Mouse (Mus musculus) brain, adult 2 months (tissue): Measurements from ENCODE around the gene Ufsp1.
A peak's percentile ranks its signal among the peaks of the same experiment; 100 is the strongest.

Experiments
- DNase-seq: peaks from one replicate; pipeline ENCODE4 v3.0.0; 2011; ENCODE audit warnings: low read depth, low spot score

The Ufsp1 gene

DNA sequence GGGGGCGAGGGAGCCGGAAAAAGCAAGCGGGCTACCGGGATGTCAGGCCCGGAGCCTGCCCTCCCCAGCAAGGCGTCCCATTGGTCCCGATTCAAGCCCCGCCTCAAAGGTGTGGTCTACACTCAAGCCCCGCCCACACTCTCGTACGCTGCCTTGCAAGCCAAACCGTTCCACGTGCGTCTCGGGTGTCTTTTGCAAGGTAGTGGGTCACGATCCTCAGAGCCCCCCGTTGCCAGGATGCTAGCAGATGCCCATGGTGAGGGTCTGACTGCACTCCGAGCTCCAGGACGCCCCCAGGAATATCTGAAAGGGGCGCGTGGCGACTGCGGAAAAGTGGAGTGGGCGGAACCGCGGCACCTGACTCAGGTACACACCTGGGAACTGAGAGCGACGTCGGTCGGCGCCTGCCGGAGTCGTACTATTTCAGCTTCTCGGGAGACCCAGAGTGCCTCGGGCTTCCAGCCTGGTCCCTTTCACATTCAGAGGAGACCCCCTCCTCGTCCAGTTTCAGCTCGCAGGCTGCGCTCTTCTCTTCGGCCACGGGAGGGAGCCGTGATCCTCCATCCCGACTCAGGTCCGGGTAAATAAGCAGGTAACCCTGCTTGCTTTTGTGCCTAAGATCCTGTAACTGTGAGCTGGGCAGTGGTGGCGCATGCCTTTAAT, 39.2 kb downstream of the Ufsp1 start, which contains the start of gene Slc12a9:
TSS of gene Slc12a9 (minus strand) at position 86 of the 663 bp plus-strand sequence.
- peak; percentile 97 for DNase-seq

DNA sequence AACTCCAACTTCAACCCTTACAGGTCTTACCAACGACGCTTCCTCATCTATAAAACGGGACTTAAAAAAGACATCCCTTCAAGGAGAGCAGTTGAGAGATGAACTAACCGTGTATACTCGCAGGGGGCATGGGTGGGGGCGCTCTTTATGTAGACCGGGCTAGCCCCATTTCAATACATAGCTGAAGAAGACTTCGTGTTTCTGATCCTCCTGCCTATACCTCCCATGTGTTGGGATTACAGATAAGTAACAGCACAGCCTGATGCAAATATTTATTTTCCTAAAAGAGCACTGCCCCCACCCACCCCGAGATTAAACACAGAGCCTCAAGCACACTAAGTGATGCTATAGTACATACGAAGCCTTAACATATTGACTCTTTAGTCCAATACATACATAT, 39.9 kb downstream of the Ufsp1 start:
- DNase-seq = peak; percentile 15

DNA sequence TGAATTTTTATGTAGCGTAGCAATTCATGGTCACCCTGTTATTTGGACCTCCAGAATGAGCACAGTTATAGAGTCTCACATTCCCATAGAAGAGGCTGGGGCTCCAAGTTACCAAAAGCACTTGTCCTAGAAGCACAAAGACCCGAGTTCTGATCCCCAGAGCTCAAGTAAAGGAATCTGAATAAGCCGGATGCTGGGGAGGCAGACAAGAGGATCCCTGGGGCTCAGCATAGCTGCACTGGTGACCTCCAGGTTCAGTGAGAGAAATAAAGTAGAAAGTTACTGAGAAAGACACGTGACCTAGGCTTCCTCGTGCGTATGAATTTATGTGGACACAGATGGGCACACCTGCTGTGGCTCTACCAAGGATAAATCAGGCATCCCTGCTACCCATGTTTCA, 40.6 kb downstream of the Ufsp1 start:
- no peak for DNase-seq

DNA sequence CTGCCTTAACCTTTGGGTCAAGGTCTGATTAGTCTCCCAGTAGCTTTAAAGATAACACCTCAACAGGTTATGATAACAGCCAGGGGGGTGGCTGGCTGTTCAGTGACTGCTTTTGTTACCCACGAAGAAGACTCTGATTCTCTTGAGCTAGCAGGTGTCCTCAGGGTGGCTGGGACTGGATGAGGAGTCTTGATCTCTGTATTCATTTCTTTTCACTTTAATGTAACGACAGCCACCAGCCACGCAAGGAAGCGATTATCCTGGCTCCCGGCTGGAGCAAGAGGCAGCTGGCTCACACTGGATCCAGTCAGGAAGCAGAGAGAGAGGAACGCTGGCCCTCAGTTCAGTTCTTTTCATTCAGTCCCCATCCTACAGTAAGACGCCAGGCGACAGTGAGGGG, 42.8 kb downstream of the Ufsp1 start:
- no peak for DNase-seq

DNA sequence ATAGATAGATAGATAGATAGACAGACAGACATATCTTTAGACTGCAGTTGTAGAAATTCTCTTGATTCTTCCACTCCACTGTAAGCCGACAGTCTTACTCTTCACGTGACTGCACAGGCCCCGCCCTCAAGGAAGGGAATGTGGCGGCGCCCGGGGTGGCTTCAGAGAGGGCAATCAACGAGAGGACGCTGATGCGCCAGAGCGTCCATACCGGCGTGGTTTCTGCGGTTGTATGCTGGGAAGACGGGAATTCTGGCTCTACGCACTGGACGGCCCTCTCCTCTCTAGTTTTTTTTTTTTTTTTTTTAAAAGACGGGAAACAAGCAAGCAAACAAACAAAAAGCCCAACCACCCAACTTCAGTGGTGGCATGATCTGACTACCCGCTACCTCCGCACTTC, 43.8 kb downstream of the Ufsp1 start:
- peak; percentile 99 for DNase-seq

DNA sequence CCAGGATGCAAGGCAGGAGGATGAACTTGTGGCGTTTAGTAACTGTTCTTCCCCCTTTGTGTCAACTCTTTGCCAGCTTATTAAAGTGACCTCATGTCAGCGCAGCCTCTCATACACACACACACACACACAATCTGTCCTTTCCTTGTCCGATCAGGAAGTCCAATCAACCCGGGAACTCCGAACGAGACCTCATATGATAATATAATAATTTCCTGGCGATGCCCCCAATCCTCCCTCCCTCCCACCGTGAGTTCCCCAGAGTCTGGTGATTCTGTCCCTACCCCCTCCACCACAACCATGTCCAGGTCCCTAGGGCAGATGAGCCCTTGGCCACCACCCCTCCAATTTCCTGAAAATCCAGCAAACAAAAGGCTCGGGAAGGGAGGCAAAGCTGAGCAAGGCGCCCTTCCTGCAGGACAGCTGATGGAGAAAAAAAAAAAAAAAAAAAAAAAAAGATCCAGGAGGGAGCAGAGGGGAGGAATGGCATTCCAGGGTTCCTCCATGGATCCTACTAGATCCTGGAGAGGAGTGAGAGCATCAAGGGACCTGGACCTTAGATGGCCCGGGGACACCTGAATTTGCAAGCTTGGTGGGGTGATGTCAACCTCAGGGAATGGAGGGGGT, 44.3 kb downstream of the Ufsp1 start:
- no peak for DNase-seq

DNA sequence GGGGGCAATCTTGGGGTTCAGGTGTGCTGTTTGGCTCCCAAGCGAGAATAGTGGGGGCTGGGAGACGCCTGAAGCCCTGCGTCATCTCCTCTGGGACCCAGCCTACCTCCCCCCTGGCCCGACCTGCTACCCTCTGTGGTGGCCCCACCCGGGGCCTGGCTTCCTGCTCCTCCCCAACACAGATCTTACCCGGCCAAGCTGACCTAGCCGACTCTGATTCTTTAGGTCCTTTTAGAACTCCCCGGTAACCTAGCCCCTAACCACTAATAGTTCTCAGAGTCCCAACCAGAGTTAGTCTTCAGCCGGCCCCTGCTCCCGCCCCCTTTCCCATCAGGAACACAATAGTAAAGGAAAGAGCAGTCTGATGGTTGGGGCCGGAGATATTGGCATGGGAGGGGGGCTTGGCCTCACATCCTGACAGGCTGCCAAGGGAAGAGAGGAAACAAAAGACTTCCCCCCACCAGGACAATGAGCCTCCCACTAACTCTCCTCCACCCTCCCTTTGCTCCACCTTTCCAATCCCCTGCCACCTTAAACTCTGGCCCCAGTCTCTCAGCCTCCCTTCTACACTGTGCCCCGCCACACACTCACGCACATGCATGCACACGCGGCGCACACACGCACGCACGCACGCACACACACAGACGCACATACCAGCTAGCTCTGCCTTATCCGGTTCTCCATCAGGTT, 45.0 kb downstream of the Ufsp1 start:
- peak; percentile 68 for DNase-seq

DNA sequence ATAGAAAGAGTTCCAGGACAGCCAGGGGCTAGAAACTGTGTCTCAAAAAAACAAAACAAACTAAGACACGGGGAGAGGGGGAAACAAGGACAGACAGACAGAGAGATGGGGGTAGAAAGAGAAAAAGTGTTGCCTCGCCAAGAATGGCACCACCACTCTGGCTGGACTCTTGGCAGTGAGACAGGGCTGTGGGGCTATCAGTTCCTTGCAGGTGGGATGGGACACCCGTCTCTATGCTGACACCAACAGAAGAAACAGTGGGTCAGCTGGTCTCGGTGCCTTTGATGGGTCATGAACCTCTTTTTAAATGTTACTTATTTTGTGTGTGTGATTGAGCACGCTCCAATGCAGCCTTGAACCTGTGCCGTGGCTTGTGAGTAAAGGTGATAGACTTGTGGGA, 45.8 kb downstream of the Ufsp1 start:
- no peak for DNase-seq

DNA sequence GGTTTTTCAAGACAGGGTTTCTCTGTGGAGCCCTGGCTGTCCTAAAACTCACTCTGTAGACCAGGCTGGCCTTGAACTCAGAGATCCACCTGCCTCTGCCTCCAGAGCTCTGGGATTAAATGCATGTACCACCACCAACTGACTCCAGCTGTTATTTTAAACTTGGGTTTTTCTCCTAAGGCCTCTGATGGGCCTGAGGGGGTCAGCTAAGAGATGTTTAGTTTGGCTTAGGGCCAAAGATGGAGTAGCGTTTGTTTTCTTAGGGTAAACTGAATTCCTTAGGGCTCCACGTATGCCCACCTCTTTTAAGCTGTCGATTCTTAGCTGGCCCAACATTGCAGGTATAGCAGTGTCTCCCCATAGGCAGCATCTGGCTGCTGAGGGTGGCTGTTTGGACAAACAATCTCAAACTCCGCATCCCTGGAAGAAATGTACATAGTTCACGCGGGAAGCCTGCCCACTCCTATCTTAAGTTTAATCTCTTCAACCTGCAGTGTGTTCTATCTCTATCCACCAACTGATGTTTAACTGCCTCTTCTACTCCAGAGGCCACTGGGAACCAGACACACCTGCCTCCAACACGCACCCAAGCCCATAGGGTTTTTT, 48.1 kb downstream of the Ufsp1 start:
- DNase-seq = no peak

DNA sequence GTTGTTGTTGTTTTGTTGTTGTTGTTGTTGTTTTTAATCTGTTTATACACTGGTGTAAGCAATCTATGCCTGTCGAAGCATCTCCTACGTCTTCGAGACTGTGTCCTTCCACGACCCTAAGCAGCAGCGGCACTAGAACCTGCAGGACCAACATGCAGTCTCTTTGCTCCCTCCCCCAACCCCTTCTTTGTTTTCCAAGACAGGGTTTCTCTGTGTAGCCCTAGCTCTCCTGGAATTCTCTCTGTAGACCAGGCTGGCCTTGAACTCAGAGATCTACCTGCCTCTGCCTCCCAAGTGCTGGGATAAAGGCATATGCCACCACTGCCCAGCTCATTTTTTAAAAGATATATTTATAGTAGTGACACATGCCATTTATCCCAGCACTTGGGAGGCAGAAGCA, 49.0 kb downstream of the Ufsp1 start:
- DNase-seq = no peak

DNA sequence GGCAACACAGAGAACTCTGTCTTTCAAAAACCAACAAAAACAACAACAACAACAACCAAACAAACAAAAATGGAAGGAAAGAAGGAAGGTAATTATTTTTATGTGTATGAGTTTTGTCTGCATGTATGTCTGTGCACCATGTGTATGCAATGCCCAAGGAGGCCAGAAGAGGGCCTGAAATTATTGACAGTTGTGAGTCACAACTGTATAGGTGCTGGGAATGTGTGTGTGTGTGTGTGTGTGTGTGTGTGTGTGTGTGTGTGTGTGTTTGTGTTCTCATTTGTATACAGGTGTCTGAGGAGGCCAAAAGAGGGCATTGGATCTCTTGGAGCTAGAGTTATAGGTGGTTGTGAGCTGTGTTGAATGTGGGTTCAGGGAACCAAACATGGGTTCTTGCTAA, 49.4 kb downstream of the Ufsp1 start:
- DNase-seq = no peak
